Mouse (Mus musculus) common myeloid progenitor, adult 5-6 weeks (primary cell): ENCODE measurements around the gene Arhgef11. TPM values are rescaled to one million over a fixed set of nuclear protein-coding genes. Genes with fewer than 3 reads are reported as not detected.

Source experiments
- ATAC-seq: replicated peaks from 2 replicates; pipeline ENCODE4 v1.8.0; 2016; ENCODE audit warnings: low read depth, mild to moderate bottlenecking, moderate TSS enrichment, inconsistent platforms; ENCODE audit not compliant: poor library complexity, severe bottlenecking
- total RNA-seq: library from RNA; stranded (forward); fragments of 200-1000, 187-1606 nt; gene quantifications from 2 replicates; pipeline ENCODE4 v1.2.3, GENCODE M21; 2017

Arhgef11 gene
- total RNA-seq, 1 experiment from 2014 or later: 7.9 TPM

DNA sequence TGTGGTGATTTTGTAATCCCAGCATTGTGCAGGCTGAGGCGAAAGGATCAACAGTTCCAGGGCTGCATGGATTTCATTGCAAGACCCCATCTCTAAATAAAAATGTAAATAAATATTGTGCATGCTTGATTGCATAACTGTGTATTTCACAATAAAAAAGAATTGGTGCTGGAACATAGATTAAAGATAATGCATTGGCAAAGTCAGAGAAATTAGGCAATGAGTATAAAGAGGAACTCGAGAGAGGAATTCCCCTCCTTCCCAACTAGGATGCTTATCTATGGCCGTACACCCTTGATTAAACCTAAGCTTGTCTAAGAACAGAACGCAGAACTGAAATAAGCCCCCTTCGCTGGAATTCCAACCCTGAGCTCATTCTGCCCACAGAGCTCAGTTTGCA, 167.8 kb downstream of the Arhgef11 start:
- ATAC-seq: 0 out of 2 replicates have a peak, but pooled peaks have one; percentile 25

GRCm38 (mm10) chr3:87785626-87786214, 168.4 kb downstream of the Arhgef11 start:
- no peak for ATAC-seq

Other genes starting within 250 kb of the Arhgef11 start
- 1.1 and 2.9 TPM in 2 replicates for gene Fcrl1, start 241.2 kb upstream of the Arhgef11 start, total RNA-seq
- gene Fcrl5, start 181.8 kb upstream of the Arhgef11 start, total RNA-seq: not detected in 2 replicates
- 13.1 and 13.3 TPM in 2 replicates for gene Etv3, start 92.2 kb upstream of the Arhgef11 start, total RNA-seq
- gene Lrrc71, start 131.1 kb downstream of the Arhgef11 start, total RNA-seq: 0.23 TPM in 1 of 2 replicates, not detected in the other
- not detected in 2 replicates for gene Ntrk1, start 177.6 kb downstream of the Arhgef11 start, total RNA-seq
- gene Insrr, start 179.4 kb downstream of the Arhgef11 start, total RNA-seq: not detected in 2 replicates
- gene Pear1, start 206.7 kb downstream of the Arhgef11 start, total RNA-seq: 6.8 and 9.6 TPM in 2 replicates
- gene Sh2d2a, start 229.2 kb downstream of the Arhgef11 start, total RNA-seq: 0.59 TPM in 1 of 2 replicates, not detected in the other